Mouse (Mus musculus): ENCODE data around the gene Gnao1. TPM values are rescaled to one million over a fixed set of nuclear protein-coding genes. Genes with fewer than 3 reads are reported as not detected.

Gene Gnao1
- polyA plus RNA-seq (2012; fragmentation: generic; extraction: Trizol) = 10 to 100 TPM; 10.4 to 52.4 TPM

GRCm38 (mm10) chr8:93809686-93810027 is at the start of gene Gnao1:
Gene Gnao1 (plus strand): TSS chr8:93809966.

GRCm38 (mm10) chr8:94012013-94012951 is 202.5 kb downstream of the Gnao1 start, which contains the start of gene Amfr:
Gene Amfr (minus strand): TSS chr8:94012842.

Other genes with a start within 250 kb of the Gnao1 start
- gene Amfr, start 202.9 kb downstream of the Gnao1 start, polyA plus RNA-seq (2012; fragmentation: generic; extraction: Trizol) = 10 to 100 TPM; 20.6 to 63.6 TPM
- 10 to 100 TPM; 68.9 to 79.4 TPM for gene Nudt21, start 227.1 kb downstream of the Gnao1 start, polyA plus RNA-seq (2012; fragmentation: generic; extraction: Trizol)
- gene Ogfod1, start 227.2 kb downstream of the Gnao1 start, polyA plus RNA-seq (2012; fragmentation: generic; extraction: Trizol) = 1 to 10 TPM; 1.1 to 5.5 TPM